Mouse (Mus musculus) CH12.LX (cell line): ENCODE data around the gene Wwp2.

ENCODE experiments used
- EP300 ChIP-seq: IDR thresholded peaks from 2 replicates; pipeline ENCODE4 v1.6.1; 2011; ENCODE audit warnings: low read length, improper control_type of control experiment
- GABPA ChIP-seq: IDR thresholded peaks from 2 replicates; pipeline ENCODE4 v1.6.1; 2012; ENCODE audit warnings: low read depth, low read length, improper control_type of control experiment, inconsistent platforms; ENCODE audit not compliant: insufficient replicate concordance

- TF ChIP-seq GABPA (no peak), EP300 (no peak)
Observed at GRCm38 (mm10) chr8:107528786-107529185, 92.6 kb downstream of the Wwp2 start.
